Mouse (Mus musculus): ENCODE measurements around the gene Gm47995.
"Not testable (repeated sequence)": the region's sequence is repeated elsewhere in the genome, so short reads cannot be mapped to it uniquely, and the experiment has no call there.

DNA sequence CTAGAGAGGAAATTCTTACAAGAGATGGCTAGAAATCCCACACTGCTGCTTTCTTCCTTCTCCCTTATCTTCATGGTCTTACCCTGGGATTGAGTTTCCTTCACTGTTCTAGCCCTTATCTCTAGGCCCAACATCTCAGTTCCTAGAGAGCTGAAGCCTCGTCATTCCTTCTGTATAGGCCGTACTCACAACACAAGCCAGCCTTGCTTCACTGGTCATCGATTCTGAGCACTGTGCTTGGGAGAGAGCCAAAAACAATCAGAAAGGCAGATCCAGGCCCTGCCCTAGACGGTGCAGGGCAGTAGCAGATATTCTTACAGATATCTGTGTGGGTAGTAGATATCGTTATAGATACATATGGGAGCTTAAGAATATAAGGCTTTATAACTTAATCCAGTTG lies 4.5 kb downstream of the Gm47995 start:
- not testable (repeated sequence) for TF ChIP-seq EP300 (optimal IDR thresholded peaks at IDR 0.05); CTCF (IDR thresholded peaks at IDR 0.05; ENCODE audit: low read depth)
